Mouse (Mus musculus) forebrain, embryonic 15.5 days (tissue): Measurements from ENCODE around the gene Syt3. TPM values are rescaled to one million over a fixed set of nuclear protein-coding genes. Genes with fewer than 3 reads are reported as not detected.

Experiments
- ATAC-seq: fragments of 200-750 bp; cut with Nextera tagmentation; replicated peaks from 2 replicates; pipeline ENCODE4 v1.8.0; 2017; ENCODE audit warnings: mild to moderate bottlenecking, moderate TSS enrichment, moderate library complexity
- H3K27ac ChIP-seq: fragments of 300-500 bp; sonication (generic); replicated peaks from 2 replicates; pipeline ENCODE4 v1.5.1; 2015; ENCODE audit warnings: mild to moderate bottlenecking, inconsistent platforms
- H3K27me3 ChIP-seq: fragments of 300-500 bp; sonication (generic); 2 replicates; pipeline ENCODE4 v1.6.1; 2015; ENCODE audit warnings: inconsistent platforms
- H3K36me3 ChIP-seq: fragments of 300-500 bp; sonication (generic); 2 replicates; pipeline ENCODE4 v1.6.1; 2015; ENCODE audit warnings: mild to moderate bottlenecking, inconsistent platforms
- H3K4me1 ChIP-seq: fragments of 300-500 bp; sonication (generic); 2 replicates; pipeline ENCODE4 v1.6.1; 2015; ENCODE audit warnings: inconsistent platforms
- H3K4me2 ChIP-seq: fragments of 300-500 bp; sonication (generic); replicated peaks from 2 replicates; pipeline ENCODE4 v1.6.1; 2015; ENCODE audit warnings: mild to moderate bottlenecking, inconsistent platforms
- H3K4me3 ChIP-seq: fragments of 300-500 bp; sonication (generic); 2 replicates; pipeline ENCODE4 v1.5.1; 2015; ENCODE audit warnings: mild to moderate bottlenecking, inconsistent platforms
- H3K9ac ChIP-seq: fragments of 300-500 bp; sonication (generic); replicated peaks from 2 replicates; pipeline ENCODE4 v1.6.1; 2015; ENCODE audit warnings: mild to moderate bottlenecking, inconsistent platforms
- H3K9me3 ChIP-seq: fragments of 300-500 bp; sonication (generic); 2 replicates; pipeline ENCODE4 v1.6.1; 2016; ENCODE audit warnings: inconsistent platforms
- WGBS: fragments of 180-500 bp; shearing (Covaris S2); methylation state at CpG from one replicate; pipeline ENCODE4 v1.1.7; 2015; ENCODE audit warnings: mixed read lengths; 5-methylcytosine and 5-hydroxymethylcytosine counted together
- polyA plus RNA-seq: library from polyadenylated mRNA; unstranded; fragments of >200 nt; fragmentation: Nextera tagmentation; extraction: Ambion mirVana; gene quantifications from 2 replicates; pipeline ENCODE4 v1.2.1, GENCODE M21; 2015

The Syt3 gene
- polyA plus RNA-seq = 24.5 and 26.7 TPM in 2 replicates

DNA sequence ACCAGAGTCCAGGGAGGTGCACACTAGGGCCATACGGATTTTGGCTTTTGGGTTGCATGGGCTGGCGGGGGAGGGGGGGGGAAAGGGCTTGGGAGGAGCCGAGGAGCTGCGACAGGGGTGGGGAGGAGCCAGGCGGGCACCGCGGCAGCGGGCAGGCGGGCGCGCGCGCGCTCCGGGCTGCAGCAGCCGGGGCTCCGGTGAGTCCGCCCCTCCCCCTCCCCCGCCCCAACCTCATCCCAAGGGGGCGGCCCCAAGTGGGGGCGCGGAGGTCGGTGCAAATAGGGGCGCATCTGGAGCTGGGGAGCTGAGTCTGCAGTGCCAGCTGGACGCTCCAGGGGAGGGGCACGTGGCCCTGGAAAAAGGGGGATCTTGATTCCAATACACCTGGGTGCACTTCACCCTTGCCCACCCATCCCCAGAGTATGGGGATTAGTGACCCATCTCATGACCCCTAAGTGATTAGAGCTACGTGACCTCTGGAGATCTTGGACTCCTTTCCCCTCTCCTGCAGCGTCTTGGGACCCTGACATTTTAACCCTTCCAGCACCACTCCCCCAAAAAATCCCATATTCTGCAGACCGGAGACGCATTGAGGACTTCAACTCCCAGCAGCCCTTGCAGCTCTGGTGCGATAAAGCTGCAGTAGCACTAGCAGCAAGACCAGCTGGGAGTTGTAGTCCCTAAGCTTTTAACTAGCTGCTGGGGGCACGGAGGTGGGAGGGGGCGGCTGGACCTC, at the start of gene Syt3:
Gene Syt3 (plus strand): TSS at position 123 of the 736 bp plus-strand sequence.
- 0% methylated on average over 32 of the region's 33 CpGs for WGBS
- H3K9me3 ChIP-seq = no peaks in the 10 kb centered on the region
- peak within 1 kb of the TSS; percentile 61 for H3K4me3 ChIP-seq
- peak; percentile 86 for ATAC-seq
- peaks cover 26% of the 10 kb centered on the region for H3K4me1 ChIP-seq
- no peaks in the 10 kb centered on the region for H3K27me3 ChIP-seq
- H3K4me2 ChIP-seq = peak within 1 kb of the TSS; percentile 98
- H3K27ac ChIP-seq = peak within 1 kb of the TSS; percentile 98
- no peaks in the 10 kb centered on the region for H3K36me3 ChIP-seq
- H3K9ac ChIP-seq = peak within 1 kb of the TSS; percentile 70

DNA sequence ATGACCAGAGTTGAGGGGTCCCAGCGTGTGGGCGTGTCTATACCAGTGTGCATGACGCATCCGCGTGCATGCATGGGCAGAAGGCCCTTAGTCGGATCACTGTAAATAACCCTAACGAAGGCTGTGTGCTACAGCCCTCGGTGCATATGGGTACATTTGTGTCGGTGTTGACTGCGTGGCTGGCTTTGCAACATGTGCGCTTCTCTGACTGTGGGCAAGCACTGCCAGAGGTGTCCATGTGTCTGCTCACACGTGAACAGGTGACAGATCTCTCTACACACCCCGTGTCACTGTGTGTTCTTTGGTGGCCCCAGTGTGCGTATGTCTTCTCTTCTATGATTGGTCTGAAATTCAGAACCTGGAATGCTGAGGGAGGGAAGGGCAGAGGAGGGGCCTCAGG, 49.8 kb upstream of the Syt3 start:
- Histone ChIP-seq H3K27me3 (peaks cover 25% of the 10 kb centered on the region), H3K4me2 (no peak overlapping the region), H3K4me1 (peaks cover 18% of the 10 kb centered on the region), H3K36me3 (peaks cover 2% of the 10 kb centered on the region), H3K27ac (no peak overlapping the region), H3K4me3 (no peak overlapping the region), H3K9ac (no peak overlapping the region), H3K9me3 (no peaks in the 10 kb centered on the region)
- WGBS = 73% methylated on average over 14 of the region's 14 CpGs
- ATAC-seq = no peak

DNA sequence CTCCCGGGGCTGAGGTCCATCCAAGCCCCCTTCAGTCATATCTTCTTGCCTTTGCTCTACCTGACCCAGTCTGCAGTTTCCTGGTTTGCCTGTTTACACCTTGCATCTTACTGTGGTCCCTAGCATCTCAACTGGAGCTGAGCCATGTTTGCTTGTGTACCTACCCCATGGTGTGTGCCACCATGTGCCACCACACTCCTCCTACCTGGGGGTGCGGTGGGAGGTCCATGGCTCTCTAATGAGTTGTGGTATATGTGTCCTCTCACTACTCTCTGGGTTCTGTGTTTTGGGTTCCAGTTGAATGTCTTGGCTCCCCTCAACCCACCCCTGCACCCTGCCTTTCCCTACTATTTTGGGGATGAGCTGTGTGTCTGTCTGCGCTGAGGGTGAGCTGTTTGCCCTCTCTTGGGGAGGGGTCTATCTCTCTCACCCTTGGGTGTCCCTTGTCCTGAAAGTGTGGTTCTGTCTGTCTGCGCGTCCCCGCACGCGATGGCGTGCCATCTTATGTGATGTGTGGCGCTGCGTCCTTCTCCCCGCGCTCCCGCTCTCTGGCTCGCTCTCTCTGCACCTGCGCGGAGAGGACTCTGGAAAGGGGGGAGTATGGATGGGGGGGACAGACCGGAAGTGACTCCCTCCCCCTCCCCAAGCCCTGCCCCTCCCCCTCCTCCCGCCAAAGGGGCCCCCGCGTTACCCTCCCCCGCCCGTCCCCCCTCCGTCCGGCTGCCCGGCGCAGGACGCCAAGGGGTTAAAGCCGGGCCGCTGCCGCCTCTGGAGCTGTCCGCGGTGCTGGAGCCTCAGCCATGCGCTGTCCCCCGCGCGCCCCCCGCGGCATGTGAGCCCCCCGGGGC, 48.6 kb upstream of the Syt3 start:
- H3K27me3 ChIP-seq = peaks cover 25% of the 10 kb centered on the region
- H3K4me3 ChIP-seq = peak overlapping the region; percentile 54
- H3K4me1 ChIP-seq = peaks cover 18% of the 10 kb centered on the region
- ATAC-seq = peak; percentile 71
- no peaks in the 10 kb centered on the region for H3K9me3 ChIP-seq
- peak overlapping the region; percentile 81 for H3K27ac ChIP-seq
- peak overlapping the region; percentile 65 for H3K9ac ChIP-seq
- 5% methylated on average over 24 of the region's 40 CpGs for WGBS
- H3K36me3 ChIP-seq = no peaks in the 10 kb centered on the region
- peak overlapping the region; percentile 60 for H3K4me2 ChIP-seq

DNA sequence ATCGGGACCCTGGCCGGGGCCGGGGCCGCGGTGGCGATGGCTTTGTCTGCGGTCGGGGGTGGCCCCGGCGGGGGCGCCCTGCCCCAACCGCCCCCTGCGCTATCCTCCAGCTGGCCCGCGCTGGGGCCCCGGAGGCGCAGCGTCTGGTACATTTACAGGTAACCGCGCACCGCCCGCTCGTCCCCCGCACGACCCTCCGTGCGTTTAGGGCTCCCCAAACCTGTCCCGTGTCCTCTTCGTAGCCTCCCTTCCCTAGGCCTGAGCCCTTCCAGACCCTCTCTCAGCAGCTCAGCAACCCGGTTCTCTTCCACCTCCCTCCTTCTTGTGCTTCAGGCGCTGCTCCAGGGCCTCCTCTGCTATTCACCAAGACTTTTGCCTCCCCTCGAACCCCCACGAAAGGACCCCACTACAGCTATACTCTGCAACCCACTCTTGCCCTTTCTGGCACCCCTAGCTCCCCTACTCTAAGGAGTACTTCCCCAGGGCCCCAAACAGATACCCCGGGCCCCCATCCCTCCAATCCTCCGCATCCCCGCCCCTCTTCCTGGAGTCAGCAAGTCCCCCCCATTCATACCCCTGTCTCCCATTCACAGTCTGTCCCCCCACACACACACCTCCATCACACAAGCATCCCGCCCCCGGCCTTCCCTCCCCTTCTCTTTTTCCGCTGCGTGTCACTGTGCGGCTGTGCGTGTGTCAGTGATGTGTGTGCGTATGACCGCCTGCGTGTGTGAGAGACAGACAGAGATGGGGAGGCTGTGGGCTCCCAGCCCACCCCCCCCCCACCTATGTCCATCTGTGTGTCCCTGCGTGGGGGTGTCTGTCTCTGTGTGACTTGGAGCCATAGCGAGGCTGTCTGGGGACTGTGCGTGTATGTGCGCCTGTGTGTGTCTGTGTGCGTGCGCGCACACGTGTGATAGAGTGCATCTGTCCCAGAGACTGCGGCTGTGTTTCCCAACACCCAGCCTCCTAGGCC, 47.6 kb upstream of the Syt3 start:
- Histone ChIP-seq H3K27ac (peak overlapping the region; percentile 81), H3K9ac (peak overlapping the region; percentile 65), H3K4me3 (peak overlapping the region; percentile 54), H3K4me1 (peaks cover 18% of the 10 kb centered on the region), H3K4me2 (peak overlapping the region; percentile 60), H3K9me3 (no peaks in the 10 kb centered on the region), H3K36me3 (no peaks in the 10 kb centered on the region), H3K27me3 (peaks cover 25% of the 10 kb centered on the region)
- ATAC-seq = peak; percentile 77
- 1% methylated on average over 53 of the region's 54 CpGs for WGBS

DNA sequence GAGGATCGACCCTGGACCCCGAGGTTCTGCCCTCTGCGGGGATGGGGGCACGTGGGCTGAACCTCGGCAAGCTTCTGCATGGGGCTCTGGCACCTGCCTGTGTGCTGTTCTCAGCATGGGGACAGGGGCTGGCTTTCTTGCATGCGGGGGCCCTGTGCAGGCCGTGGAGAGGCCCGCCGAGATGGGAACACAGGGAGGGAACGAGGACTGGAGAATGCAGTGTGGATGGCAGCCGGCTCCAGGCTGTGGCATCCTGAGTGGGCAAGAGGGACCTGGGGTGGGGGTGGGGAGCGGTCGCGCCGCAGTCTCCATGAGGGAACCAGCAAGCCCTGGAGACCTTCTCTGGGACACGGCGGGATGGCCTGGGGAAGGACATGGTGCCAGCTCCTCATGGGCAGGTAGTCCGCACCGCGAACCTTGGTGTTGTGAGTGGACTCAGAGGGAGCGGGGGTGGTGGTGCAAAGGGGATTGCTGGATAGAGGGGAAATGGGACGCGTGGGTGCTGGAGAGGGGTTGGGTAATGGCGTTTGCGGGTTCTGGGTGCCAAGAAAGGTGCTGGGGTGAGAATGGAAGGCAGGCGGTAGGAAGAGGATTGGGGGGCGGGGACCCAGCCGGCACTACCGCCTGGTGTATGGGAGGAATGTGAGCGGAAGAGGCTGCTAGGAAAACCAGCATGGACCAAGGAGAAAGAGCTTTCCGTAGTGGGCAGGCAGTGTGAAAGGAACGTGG, 46.6 kb upstream of the Syt3 start:
- WGBS = 2% methylated on average over 32 of the region's 32 CpGs
- peak; percentile 14 for ATAC-seq

DNA sequence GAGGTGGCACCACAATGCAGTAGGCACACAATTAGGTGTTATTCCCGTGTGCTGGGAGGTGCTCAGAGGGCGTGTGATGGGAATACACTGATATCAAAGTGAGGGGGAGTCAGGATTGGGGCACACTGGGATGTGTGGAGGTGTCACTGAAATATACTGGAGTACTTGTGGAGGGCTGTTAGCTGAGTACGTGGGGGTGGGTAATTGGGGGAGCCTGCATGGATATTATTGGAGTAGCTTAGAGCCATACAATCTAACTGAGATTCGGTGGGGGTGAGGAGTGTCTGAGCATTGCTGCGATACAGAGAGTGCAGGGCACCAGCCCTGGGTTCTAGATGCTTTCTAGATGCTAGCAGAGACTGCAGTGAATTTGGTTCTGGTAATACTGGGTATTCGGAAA, 43.7 kb upstream of the Syt3 start:
- Histone ChIP-seq H3K4me3 (no peak overlapping the region), H3K27ac (no peak overlapping the region), H3K9me3 (no peaks in the 10 kb centered on the region), H3K4me1 (peaks cover 16% of the 10 kb centered on the region), H3K36me3 (peaks cover 20% of the 10 kb centered on the region), H3K9ac (no peak overlapping the region), H3K4me2 (no peak overlapping the region), H3K27me3 (peaks cover 25% of the 10 kb centered on the region)
- WGBS = 71% methylated on average over 6 of the region's 6 CpGs
- no peak for ATAC-seq

More for the DNA sequence above, 46.6 kb upstream of the Syt3 start:
- H3K4me1 ChIP-seq = peaks cover 18% of the 10 kb centered on the region
- peak overlapping the region; percentile 60 for H3K4me2 ChIP-seq
- peaks cover under 1% of the 10 kb centered on the region; the same call in 1 of the 2 replicates for H3K36me3 ChIP-seq
- peak overlapping the region; percentile 54 for H3K4me3 ChIP-seq
- peak overlapping the region; percentile 65 for H3K9ac ChIP-seq
- no peaks in the 10 kb centered on the region for H3K9me3 ChIP-seq
- H3K27me3 ChIP-seq = peaks cover 25% of the 10 kb centered on the region
- peak overlapping the region; percentile 81 for H3K27ac ChIP-seq

DNA sequence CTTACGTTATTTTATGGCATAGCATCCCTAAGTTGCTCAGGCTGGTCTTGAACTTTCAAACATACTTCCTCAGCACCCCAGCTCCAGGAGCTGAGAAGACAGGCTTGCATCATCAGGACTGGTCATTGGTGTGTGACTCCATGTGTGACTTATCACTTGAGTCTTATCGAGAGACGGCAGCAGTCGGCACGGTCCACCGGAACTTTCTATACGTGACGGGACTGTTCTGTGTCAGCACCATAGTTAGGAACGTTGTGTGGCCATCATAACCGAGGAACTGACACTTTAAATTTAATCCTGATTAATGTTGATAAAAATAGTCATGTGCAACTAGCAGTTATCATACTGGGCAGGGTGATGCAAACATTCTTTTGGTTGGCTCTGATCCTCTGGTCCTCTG, 42.8 kb upstream of the Syt3 start:
- H3K36me3 ChIP-seq = peaks cover 29% of the 10 kb centered on the region
- WGBS = 92% methylated on average over 10 of the region's 10 CpGs
- H3K27me3 ChIP-seq = peaks cover 23% of the 10 kb centered on the region
- H3K9me3 ChIP-seq = no peaks in the 10 kb centered on the region
- no peak overlapping the region for H3K4me2 ChIP-seq
- peaks cover 14% of the 10 kb centered on the region for H3K4me1 ChIP-seq
- no peak overlapping the region for H3K9ac ChIP-seq
- no peak overlapping the region for H3K4me3 ChIP-seq
- no peak for ATAC-seq
- H3K27ac ChIP-seq = no peak overlapping the region

DNA sequence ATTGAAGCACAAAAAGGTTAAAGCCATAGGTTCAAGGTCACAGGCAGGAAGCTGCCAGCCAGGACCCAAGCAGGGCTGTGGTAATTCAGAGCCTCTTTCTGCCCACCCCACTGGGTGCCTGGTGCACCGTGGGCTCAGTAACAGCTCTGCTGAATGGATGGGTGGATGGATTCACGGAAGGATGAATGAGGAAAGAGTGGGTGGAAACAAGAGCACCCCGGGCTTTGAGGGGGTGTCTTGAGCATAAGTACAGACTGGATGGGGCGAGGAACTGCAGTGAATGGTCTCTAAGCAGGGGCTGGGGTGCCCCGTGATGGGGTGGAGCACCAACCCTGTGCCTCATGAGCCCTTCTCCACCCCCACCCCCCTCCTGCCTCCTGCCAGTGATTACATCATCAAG, 42.2 kb upstream of the Syt3 start:
- Histone ChIP-seq H3K4me3 (no peak overlapping the region), H3K4me1 (peaks cover 12% of the 10 kb centered on the region), H3K36me3 (peaks cover 34% of the 10 kb centered on the region), H3K9me3 (no peaks in the 10 kb centered on the region), H3K27ac (no peak overlapping the region), H3K27me3 (peaks cover 19% of the 10 kb centered on the region), H3K9ac (no peak overlapping the region), H3K4me2 (no peak overlapping the region)
- ATAC-seq = no peak
- WGBS = 72% methylated on average over 5 of the region's 5 CpGs

DNA sequence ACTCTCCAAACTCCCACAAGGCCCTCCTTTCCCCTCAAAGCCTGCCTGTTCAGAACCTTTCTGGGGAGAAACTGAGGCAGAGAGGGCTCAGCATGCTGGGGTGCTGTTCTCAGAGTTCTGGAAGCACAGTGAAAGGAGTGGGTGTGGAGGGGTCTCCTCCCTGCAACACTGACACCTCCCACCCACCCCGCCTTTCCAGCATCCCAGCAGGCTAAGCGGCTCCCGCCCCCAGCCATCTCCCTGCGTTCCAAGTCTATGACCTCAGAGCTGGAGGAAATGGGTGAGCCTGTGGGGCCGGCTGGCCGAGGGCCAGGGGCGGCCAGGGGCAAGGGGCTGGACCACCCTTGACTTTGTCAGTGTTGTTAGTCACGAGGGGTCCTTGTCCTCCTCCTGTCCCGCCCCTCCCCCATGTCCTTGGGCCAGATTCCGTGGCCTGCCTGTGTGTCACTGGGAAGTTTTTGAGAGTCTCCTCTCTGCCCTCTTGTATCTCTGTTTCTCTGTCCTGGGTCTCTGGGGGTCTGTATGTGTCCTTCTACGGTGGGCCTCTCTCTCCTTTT, 40.4 kb upstream of the Syt3 start:
- no peak for ATAC-seq
- peaks cover 36% of the 10 kb centered on the region for H3K36me3 ChIP-seq

DNA sequence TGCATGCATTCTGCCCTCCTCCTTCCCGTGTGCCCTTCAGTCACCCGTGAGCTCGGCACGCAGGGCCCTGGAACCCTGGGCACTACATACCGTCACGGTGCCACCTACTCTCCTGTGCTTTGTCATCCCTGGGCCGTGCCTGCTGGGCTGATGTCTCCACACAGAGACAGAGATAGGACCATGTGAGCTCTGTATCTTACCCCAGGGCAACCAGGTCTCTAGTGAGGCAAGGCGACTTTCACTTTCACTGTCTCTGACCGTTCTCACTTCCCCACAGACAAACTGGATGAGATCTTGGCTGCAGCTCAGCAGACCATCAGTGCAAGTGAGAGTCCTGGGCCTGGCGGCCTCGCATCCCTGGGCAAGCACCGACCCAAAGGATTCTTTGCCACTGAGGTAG, 39.3 kb upstream of the Syt3 start:
- WGBS = 79% methylated on average over 12 of the region's 12 CpGs
- H3K9me3 ChIP-seq = no peaks in the 10 kb centered on the region
- ATAC-seq = no peak
- no peak overlapping the region for H3K4me3 ChIP-seq
- no peaks in the 10 kb centered on the region for H3K4me1 ChIP-seq
- H3K27ac ChIP-seq = no peak overlapping the region
- peaks cover 36% of the 10 kb centered on the region for H3K36me3 ChIP-seq
- H3K9ac ChIP-seq = no peak overlapping the region
- H3K27me3 ChIP-seq = peaks cover 3% of the 10 kb centered on the region
- no peak overlapping the region for H3K4me2 ChIP-seq

More for the DNA sequence above, 40.4 kb upstream of the Syt3 start:
- Histone ChIP-seq H3K27ac (no peak overlapping the region), H3K9ac (no peak overlapping the region), H3K4me3 (no peak overlapping the region), H3K27me3 (0 out of 2 replicates have a peak, but pooled peaks cover under 1% of the 10 kb centered on the region), H3K4me1 (no peaks in the 10 kb centered on the region), H3K9me3 (no peaks in the 10 kb centered on the region), H3K4me2 (no peak overlapping the region)
- 30% methylated on average over 11 of the region's 11 CpGs for WGBS

DNA sequence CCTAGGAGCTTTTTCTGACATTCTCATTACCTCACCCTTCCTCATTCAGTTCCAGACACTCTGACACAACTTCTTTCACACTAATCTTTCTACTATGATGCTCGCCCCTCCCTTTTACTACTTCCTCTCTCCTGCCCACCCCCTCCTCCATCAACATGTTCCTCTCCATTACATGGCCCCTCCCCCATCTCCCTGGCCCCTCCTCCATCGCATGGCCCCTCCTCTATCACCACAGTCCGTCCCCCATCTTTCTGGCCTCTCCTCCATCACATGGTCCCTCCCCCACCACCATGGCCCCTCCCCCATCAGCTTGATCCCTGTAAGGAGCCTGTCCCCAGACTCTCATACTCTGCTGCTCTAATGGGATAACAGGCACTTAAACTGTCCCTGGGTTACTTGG, 34.9 kb upstream of the Syt3 start:
- Histone ChIP-seq H3K4me1 (peaks cover 34% of the 10 kb centered on the region), H3K9me3 (no peaks in the 10 kb centered on the region), H3K27me3 (peaks cover 39% of the 10 kb centered on the region), H3K27ac (no peak overlapping the region), H3K4me2 (no peak overlapping the region), H3K4me3 (no peak overlapping the region), H3K36me3 (peaks cover 28% of the 10 kb centered on the region), H3K9ac (no peak overlapping the region)
- WGBS = 31% methylated on average over 3 of the region's 3 CpGs
- ATAC-seq = no peak
